Mouse (Mus musculus) gastrocnemius, adult 8-10 months (tissue): ENCODE measurements around the gene Txnrd1. TPM values are rescaled to one million over a fixed set of nuclear protein-coding genes. Genes with fewer than 3 reads are reported as not detected.

Source experiments
- DNase-seq, 2 experiments: peaks; one replicate each; pipeline ENCODE4 v3.0.0; 2022; ENCODE audit warnings: low spot score in 2 of 2
- total RNA-seq, 4 experiments: library from RNA; stranded (reverse); gene quantifications; 2 replicates each; pipeline ENCODE4 v1.2.4; 2022

Gene Txnrd1
- total RNA-seq, 4 experiments from 2014 or later: 56.7 to 79.1 (median 63.5) TPM

- DNase-seq: no peak
These were observed 79.5 kb downstream of the Txnrd1 start for GRCm38 (mm10) chr10:82913238-82913637.

- no peak for DNase-seq
These were observed 80.0 kb downstream of the Txnrd1 start for GRCm38 (mm10) chr10:82913772-82914171.

- no peak for DNase-seq
These were observed 84.9 kb downstream of the Txnrd1 start for GRCm38 (mm10) chr10:82918675-82919074.

- DNase-seq: no peak
These were observed 85.7 kb downstream of the Txnrd1 start for GRCm38 (mm10) chr10:82919404-82919980.

- no peak for DNase-seq
These were observed 89.8 kb downstream of the Txnrd1 start for GRCm38 (mm10) chr10:82923547-82923946.

- no peak for DNase-seq
These were observed 91.0 kb downstream of the Txnrd1 start for GRCm38 (mm10) chr10:82924750-82925149.

- DNase-seq: no peak
These were observed 91.9 kb downstream of the Txnrd1 start for GRCm38 (mm10) chr10:82925624-82926023.

- no peak for DNase-seq
These were observed 101.4 kb downstream of the Txnrd1 start for GRCm38 (mm10) chr10:82935018-82935633.

GRCm38 (mm10) chr10:82935774-82936173 lies 102.0 kb downstream of the Txnrd1 start:
- no peak for DNase-seq

Other genes starting within 250 kb of the Txnrd1 start
- gene 1190007I07Rik, start 210.7 kb upstream of the Txnrd1 start, total RNA-seq: 10 to 100 TPM; 24.7 to 33.5 (median 30.4) TPM
- 10 to 100 TPM in 3 of 4 experiments, 1 to 10 TPM in 1; 9.7 to 15.1 (median 11.9) TPM for gene Tdg, start 204.1 kb upstream of the Txnrd1 start, total RNA-seq
- gene Glt8d2, start 143.3 kb upstream of the Txnrd1 start, total RNA-seq: 1 to 10 TPM; 1.1 to 2.7 (median 1.6) TPM
- gene Hcfc2, start 137.8 kb upstream of the Txnrd1 start, total RNA-seq: 10 to 100 TPM; 25.4 to 33.2 (median 29.1) TPM
- 10 to 100 TPM; 31.3 to 42.5 (median 39.8) TPM for gene Nfyb, start 69.8 kb upstream of the Txnrd1 start, total RNA-seq
- gene Eid3, start 32.7 kb downstream of the Txnrd1 start, total RNA-seq: 1 to 10 TPM in 2 of 4 experiments, under 1 TPM in 2; 0.63 to 1.1 (median 1.0) TPM
- 1 to 10 TPM in 3 of 4 experiments, under 1 TPM in 1; 0.61 to 1.5 (median 1.2) TPM for gene Chst11, start 151.5 kb downstream of the Txnrd1 start, total RNA-seq